Mouse (Mus musculus): ENCODE results near the gene Fbxw8. TPM values are rescaled to one million over a fixed set of nuclear protein-coding genes. Genes with fewer than 3 reads are reported as not detected.

The Fbxw8 gene
- polyA plus RNA-seq, 1 experiment = 72.5 TPM

DNA sequence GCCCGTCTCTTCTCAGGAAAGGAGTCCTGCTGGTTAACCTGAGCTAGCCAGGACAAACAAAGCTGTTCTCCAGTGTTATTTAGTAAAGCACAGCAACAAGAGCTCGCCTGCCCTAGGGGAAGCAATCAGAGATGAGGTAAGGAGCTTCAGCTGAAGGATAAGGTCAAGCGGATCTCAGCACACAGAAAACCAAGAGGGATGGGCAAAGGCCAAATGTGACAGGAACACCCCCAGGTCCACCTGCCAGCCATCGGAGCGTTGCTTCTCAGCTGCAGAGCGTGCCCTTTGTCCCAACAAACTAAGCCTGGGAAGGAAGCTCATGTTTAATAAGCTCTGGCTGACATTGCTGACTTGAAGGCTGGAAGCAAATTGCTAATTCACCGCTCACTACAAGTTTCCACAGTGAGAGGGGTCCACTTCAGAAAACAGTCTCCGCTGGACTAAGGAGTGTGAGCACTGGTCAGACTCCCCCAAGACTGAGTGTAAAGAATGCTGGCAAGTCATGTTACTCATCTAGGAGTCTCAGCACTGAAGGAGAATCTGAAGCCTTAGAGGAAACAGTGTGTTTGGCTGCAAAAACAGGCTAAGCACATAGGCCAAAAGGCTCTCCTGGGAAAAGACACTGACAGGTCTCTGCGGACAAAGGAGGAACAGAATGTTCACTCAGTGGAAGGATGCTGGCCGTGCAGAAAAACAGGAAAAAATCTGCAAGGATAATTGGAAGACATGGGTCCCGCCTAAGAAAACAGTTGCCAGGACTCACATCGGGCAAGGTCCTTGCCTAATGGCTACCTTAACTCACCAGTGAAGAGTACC lies 11.8 kb downstream of the Fbxw8 start:
- Histone ChIP-seq H3K79me2 (ENCODE audit: control insufficient read depth, insufficient read depth) (peaks cover 59% of the 10 kb centered on the region), H3K36me3 (ENCODE audit: control insufficient read depth, insufficient read depth) (peaks cover 9% of the 10 kb centered on the region), H3K4me3 (ENCODE audit: insufficient read depth, poor library complexity, severe bottlenecking) (no peak overlapping the region), H3K27me3 (ENCODE audit: control insufficient read depth, insufficient read depth, insufficient read length) (no peaks in the 10 kb centered on the region), H3K79me3 (ENCODE audit: low read depth) (peaks cover 31% of the 10 kb centered on the region), H3ac (ENCODE audit: control insufficient read depth, insufficient read length, low read depth) (no peak overlapping the region)
- TF ChIP-seq MAX (IDR thresholded peaks at IDR 0.05) (no peak), CTCF (IDR thresholded peaks at IDR 0.05; ENCODE audit: control insufficient read depth, insufficient read depth, insufficient read length) (no peak), USF1 (IDR thresholded peaks at IDR 0.05; ENCODE audit: low read depth) (no peak), MYOD1 (IDR thresholded peaks at IDR 0.05; ENCODE audit: control insufficient read depth, insufficient read length, low read depth) (no peak), CEBPB (IDR thresholded peaks at IDR 0.05; ENCODE audit: low read depth) (no peak), FOSL1 (IDR thresholded peaks at IDR 0.05; ENCODE audit: insufficient read depth, low read length, poor library complexity, severe bottlenecking) (no peak)

DNA sequence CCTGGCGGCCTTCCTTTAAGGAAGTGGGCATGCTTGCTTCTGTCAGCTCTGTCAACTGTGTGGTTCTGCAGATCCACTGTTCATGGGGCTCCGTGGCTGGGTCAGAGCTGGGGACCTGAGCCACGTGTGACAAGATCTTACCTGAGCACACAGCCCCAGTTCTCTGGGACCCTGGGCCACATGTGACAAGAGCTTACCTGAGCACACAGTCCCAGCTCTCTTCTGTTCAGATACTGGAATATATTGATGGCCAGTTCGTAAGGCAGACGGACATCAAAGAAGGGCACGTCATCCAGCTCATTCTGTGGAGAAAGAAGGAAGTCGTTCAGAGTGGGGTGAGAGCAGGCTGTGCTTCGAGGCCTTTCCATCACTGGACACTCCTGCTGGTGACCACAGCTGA lies 12.8 kb downstream of the Fbxw8 start:
- TF ChIP-seq FOSL1 (IDR thresholded peaks at IDR 0.05; ENCODE audit: insufficient read depth, low read length, poor library complexity, severe bottlenecking) = no peak
- no peak for TF ChIP-seq USF1 (IDR thresholded peaks at IDR 0.05; ENCODE audit: low read depth)
- TF ChIP-seq MYOG (IDR thresholded peaks at IDR 0.05; ENCODE audit: control insufficient read depth, extremely low read depth, insufficient read length) = no peak
- TF ChIP-seq CTCF (IDR thresholded peaks at IDR 0.05; ENCODE audit: control insufficient read depth, insufficient read depth, insufficient read length) = no peak
- TF ChIP-seq CEBPB (IDR thresholded peaks at IDR 0.05; ENCODE audit: low read depth) = no peak
- TF ChIP-seq MAX (IDR thresholded peaks at IDR 0.05) = no peak
- TF ChIP-seq MYOD1 (IDR thresholded peaks at IDR 0.05; ENCODE audit: control insufficient read depth, insufficient read length, low read depth) = no peak
- peaks cover 26% of the 10 kb centered on the region for H3K79me3 ChIP-seq (ENCODE audit: low read depth)
- no peak overlapping the region for H3ac ChIP-seq (ENCODE audit: control insufficient read depth, insufficient read length, low read depth)
- no peak overlapping the region for H3K4me3 ChIP-seq (ENCODE audit: insufficient read depth, poor library complexity, severe bottlenecking)
- peaks cover 13% of the 10 kb centered on the region for H3K36me3 ChIP-seq (ENCODE audit: control insufficient read depth, insufficient read depth)
- peaks cover 59% of the 10 kb centered on the region for H3K79me2 ChIP-seq (ENCODE audit: control insufficient read depth, insufficient read depth)
- no peaks in the 10 kb centered on the region for H3K27me3 ChIP-seq (ENCODE audit: control insufficient read depth, insufficient read depth, insufficient read length)

DNA sequence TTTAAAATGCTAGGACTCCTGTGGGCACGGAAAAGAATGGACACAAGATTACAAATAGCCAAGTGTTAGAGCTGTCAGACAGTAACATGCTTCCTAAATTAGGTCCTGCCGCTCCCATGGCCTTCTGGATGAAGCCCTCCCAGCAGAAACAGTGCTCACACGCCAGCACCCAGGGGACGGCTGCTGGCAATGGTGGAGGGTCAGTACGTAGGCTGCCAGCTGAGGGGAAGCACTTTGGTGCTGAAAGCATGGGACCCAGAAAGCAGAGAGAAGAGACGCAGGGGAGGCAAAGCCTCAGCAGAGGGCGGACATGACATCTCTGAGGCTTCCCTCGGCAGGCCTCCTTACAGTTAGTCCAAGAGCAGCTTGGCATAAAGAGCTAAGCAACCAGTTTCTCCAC lies 15.6 kb downstream of the Fbxw8 start:
- H3K4me3 ChIP-seq (ENCODE audit: insufficient read depth, poor library complexity, severe bottlenecking) = no peak overlapping the region
- H3K79me3 ChIP-seq (ENCODE audit: low read depth) = peaks cover 2% of the 10 kb centered on the region
- TF ChIP-seq MAX (IDR thresholded peaks at IDR 0.05) (no peak), CEBPB (IDR thresholded peaks at IDR 0.05; ENCODE audit: low read depth) (no peak), USF1 (IDR thresholded peaks at IDR 0.05; ENCODE audit: low read depth) (no peak), FOSL1 (IDR thresholded peaks at IDR 0.05; ENCODE audit: insufficient read depth, low read length, poor library complexity, severe bottlenecking) (no peak), MYOD1 (IDR thresholded peaks at IDR 0.05; ENCODE audit: control insufficient read depth, insufficient read length, low read depth) (no peak), MYOG (IDR thresholded peaks at IDR 0.05; ENCODE audit: control insufficient read depth, extremely low read depth, insufficient read length) (no peak), CTCF (IDR thresholded peaks at IDR 0.05; ENCODE audit: control insufficient read depth, insufficient read depth, insufficient read length) (no peak)
- peaks cover 46% of the 10 kb centered on the region for H3K79me2 ChIP-seq (ENCODE audit: control insufficient read depth, insufficient read depth)
- H3K27me3 ChIP-seq (ENCODE audit: control insufficient read depth, insufficient read depth, insufficient read length) = no peaks in the 10 kb centered on the region
- peaks cover 13% of the 10 kb centered on the region for H3K36me3 ChIP-seq (ENCODE audit: control insufficient read depth, insufficient read depth)
- no peak overlapping the region for H3ac ChIP-seq (ENCODE audit: control insufficient read depth, insufficient read length, low read depth)

DNA sequence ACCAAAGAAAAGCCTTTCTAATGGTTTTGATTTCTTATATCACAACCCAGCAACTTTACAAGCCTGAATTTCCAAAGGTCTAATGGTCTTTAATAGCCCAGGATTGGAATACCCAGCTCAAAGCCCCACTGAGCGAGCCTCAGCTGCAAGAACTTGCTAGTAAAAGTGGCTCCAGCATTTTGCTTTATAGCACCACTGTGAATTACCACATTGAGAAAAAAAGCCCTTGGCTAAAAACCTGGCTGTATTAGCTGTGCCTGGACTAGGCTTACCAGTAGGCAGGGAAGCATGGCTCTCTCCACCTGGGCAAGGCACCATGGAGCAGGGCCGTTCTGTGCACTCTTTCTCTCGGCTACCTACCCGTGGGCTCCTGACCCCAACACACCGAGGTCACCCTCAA lies 18.9 kb downstream of the Fbxw8 start:
- no peak overlapping the region for H3ac ChIP-seq (ENCODE audit: control insufficient read depth, insufficient read length, low read depth)
- peaks cover 2% of the 10 kb centered on the region for H3K79me3 ChIP-seq (ENCODE audit: low read depth)
- TF ChIP-seq USF1 (IDR thresholded peaks at IDR 0.05; ENCODE audit: low read depth) (no peak), CEBPB (IDR thresholded peaks at IDR 0.05; ENCODE audit: low read depth) (no peak), CTCF (IDR thresholded peaks at IDR 0.05; ENCODE audit: control insufficient read depth, insufficient read depth, insufficient read length) (no peak), MAX (IDR thresholded peaks at IDR 0.05) (no peak), MYOD1 (IDR thresholded peaks at IDR 0.05; ENCODE audit: control insufficient read depth, insufficient read length, low read depth) (no peak), MYOG (IDR thresholded peaks at IDR 0.05; ENCODE audit: control insufficient read depth, extremely low read depth, insufficient read length) (no peak), FOSL1 (IDR thresholded peaks at IDR 0.05; ENCODE audit: insufficient read depth, low read length, poor library complexity, severe bottlenecking) (no peak)
- peaks cover 39% of the 10 kb centered on the region for H3K79me2 ChIP-seq (ENCODE audit: control insufficient read depth, insufficient read depth)
- H3K36me3 ChIP-seq (ENCODE audit: control insufficient read depth, insufficient read depth) = peaks cover 13% of the 10 kb centered on the region
- no peak overlapping the region for H3K4me3 ChIP-seq (ENCODE audit: insufficient read depth, poor library complexity, severe bottlenecking)
- no peaks in the 10 kb centered on the region for H3K27me3 ChIP-seq (ENCODE audit: control insufficient read depth, insufficient read depth, insufficient read length)

DNA sequence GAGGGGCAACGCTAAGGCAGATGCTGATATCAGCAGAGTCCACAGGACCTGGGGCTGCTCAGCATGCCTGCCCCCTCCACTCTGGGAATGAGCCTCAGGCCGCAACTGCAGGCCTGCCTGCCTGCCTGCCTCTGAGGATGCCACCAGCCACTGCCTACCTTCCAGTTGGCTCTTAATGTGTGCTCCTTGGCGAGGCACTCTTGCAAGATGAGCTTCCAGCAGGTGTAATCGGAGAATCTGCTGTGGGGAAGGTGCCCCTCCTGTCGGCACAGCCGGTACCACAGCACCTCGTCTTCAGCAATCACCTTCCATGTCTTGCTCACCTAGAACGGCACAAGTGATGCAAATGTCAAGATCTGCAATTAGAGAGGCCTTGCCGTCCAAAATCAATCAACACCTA lies 26.6 kb downstream of the Fbxw8 start:
- H3ac ChIP-seq (ENCODE audit: control insufficient read depth, insufficient read length, low read depth) = no peak overlapping the region
- no peaks in the 10 kb centered on the region for H3K27me3 ChIP-seq (ENCODE audit: control insufficient read depth, insufficient read depth, insufficient read length)
- no peaks in the 10 kb centered on the region for H3K79me3 ChIP-seq (ENCODE audit: low read depth)
- TF ChIP-seq USF1 (IDR thresholded peaks at IDR 0.05; ENCODE audit: low read depth) (no peak), MAX (IDR thresholded peaks at IDR 0.05) (no peak), MYOG (IDR thresholded peaks at IDR 0.05; ENCODE audit: control insufficient read depth, extremely low read depth, insufficient read length) (no peak), CTCF (IDR thresholded peaks at IDR 0.05; ENCODE audit: control insufficient read depth, insufficient read depth, insufficient read length) (no peak), FOSL1 (IDR thresholded peaks at IDR 0.05; ENCODE audit: insufficient read depth, low read length, poor library complexity, severe bottlenecking) (no peak), CEBPB (IDR thresholded peaks at IDR 0.05; ENCODE audit: low read depth) (no peak)
- H3K36me3 ChIP-seq (ENCODE audit: control insufficient read depth, insufficient read depth) = peaks cover 11% of the 10 kb centered on the region
- H3K4me3 ChIP-seq (ENCODE audit: insufficient read depth, poor library complexity, severe bottlenecking) = no peak overlapping the region
- H3K79me2 ChIP-seq (ENCODE audit: control insufficient read depth, insufficient read depth) = peaks cover 30% of the 10 kb centered on the region
